Mouse (Mus musculus): Measurements from ENCODE around the gene Lrch3.

GRCm38 (mm10) chr16:32867919-32868552 is 45.9 kb upstream of the Lrch3 start:
- TF ChIP-seq POLR2A (IDR thresholded peaks at IDR 0.05; ENCODE audit: insufficient read depth, low read length) (peak; percentile 55), EP300 (IDR thresholded peaks at IDR 0.05; ENCODE audit: insufficient read depth, low read depth, low read length) (no peak), CTCF (IDR thresholded peaks at IDR 0.05; ENCODE audit: low read depth, low read length) (no peak)
